In the genomic region with DNA sequence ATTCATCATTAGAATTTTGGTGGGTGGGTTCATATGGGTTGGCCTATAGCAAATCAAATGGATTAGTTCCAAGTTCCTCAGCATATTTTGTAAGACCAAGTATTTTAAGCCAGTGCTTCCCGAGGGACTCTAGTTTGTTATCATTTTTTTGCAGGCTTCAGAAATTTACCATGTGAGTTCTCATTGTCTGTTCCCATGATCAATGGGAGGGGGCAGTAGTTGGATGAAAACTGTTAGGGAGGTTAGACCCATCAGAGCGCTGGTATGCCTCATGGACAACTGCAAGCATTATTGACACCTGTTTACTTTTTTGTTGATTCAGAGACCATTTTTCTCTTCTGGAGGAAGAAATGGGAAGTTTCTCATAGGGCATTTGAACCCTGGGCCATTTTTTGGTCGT, we compare ENCODE assay signal across 26 mouse cellular contexts. TPM values are rescaled to one million over a fixed set of nuclear protein-coding genes. Genes with fewer than 3 reads are reported as not detected.
DNase-seq lines count a peak whose midpoint lies in the region; ATAC-seq and TF ChIP-seq lines count a peak whose summit lies in the region.
"Had no signal": no experiment of that assay in that cellular context is flagged by ENCODE, and none has a peak within 500 bp of the region (broad histone marks: within the 10 kb centered on the region; RNA-seq: fewer than 3 reads in every experiment).

No protein-coding gene starts in this region.

- no peaks in the 10 kb centered on the region for H3K79me2 ChIP-seq in MEL (ENCODE audit: control insufficient read depth, insufficient read depth, low read length, poor library complexity)

- TF ChIP-seq EP300 in MEL (IDR thresholded peaks at IDR 0.05; ENCODE audit: low read depth in 1 of 2, low read length in 2 of 2), result peak; percentile 21 to 34; a peak in 1 of 4 replicates

- no peak overlapping the region for H3K4me2 ChIP-seq in embryonic facial prominence, embryonic 14.5 days (ENCODE audit: low read depth, low read length)
- H3K4me2 ChIP-seq: embryonic facial prominence, embryonic 15.5 days; heart, embryonic 13.5 days; hindbrain, embryonic 14.5 days had no signal

- no peak overlapping the region for H3K9ac ChIP-seq in embryonic facial prominence, embryonic 14.5 days (ENCODE audit: low read depth, low read length)
- H3K9ac ChIP-seq in MEL (ENCODE audit: control insufficient read depth, low read depth, low read length, poor library complexity, severe bottlenecking), result no peak overlapping the region
- H3K9ac ChIP-seq: embryonic facial prominence, embryonic 15.5 days; heart, embryonic 13.5 days; hindbrain, embryonic 14.5 days had no signal

- peak; percentile 4 for DNase-seq in embryonic facial prominence, embryonic 14.5 days (ENCODE audit: low spot score)
- no peak for DNase-seq in embryonic facial prominence, embryonic 10.5 days (ENCODE audit: low spot score)
- no peak for DNase-seq in MEL (ENCODE audit: low read depth, low spot score)
- peak; percentile 14 for DNase-seq in c-Kit-positive CD71-positive TER-119-positive erythroid progenitor cells, embryonic 14.5 days (ENCODE audit: low spot score)
- no peak for DNase-seq in layer of hippocampus, adult 11-12 months (ENCODE audit: low spot score)
- no peak for DNase-seq in kidney, postnatal 10 days
- DNase-seq: adrenal gland, postnatal 10 days; adrenal gland, postnatal 36 days; cerebellum, adult 11-12 months; cerebellum, adult 8-10 months; cerebellum, postnatal 10 days; cerebellum, postnatal 36 days; embryo, embryonic 11 days; gastrocnemius, postnatal 10 days; gastrocnemius, postnatal 36 days; heart, adult 2 months; heart, postnatal 14 days; heart, postnatal 4 days had no signal

- TF ChIP-seq CTCF in MEL (IDR thresholded peaks at IDR 0.05 in 2 of 3, conservative IDR thresholded peaks at IDR 0.05 in 1 of 3; ENCODE audit: control insufficient read depth in 1 of 3, insufficient read depth in 1 of 3, low read depth in 2 of 3, low read length in 3 of 3, poor library complexity in 1 of 3, severe bottlenecking in 1 of 3), result no peak

- no peak for TF ChIP-seq POLR2A in MEL (IDR thresholded peaks at IDR 0.05; ENCODE audit: control insufficient read depth in 1 of 2, insufficient read depth in 1 of 2, low read depth in 1 of 2, low read length in 2 of 2, poor library complexity in 1 of 2)

- H3K27ac ChIP-seq in embryonic facial prominence, embryonic 14.5 days (replicated peaks; ENCODE audit: low read depth, low read length), result no peak overlapping the region
- no peak overlapping the region for H3K27ac ChIP-seq in embryonic facial prominence, embryonic 10.5 days (replicated peaks)
- no peak overlapping the region for H3K27ac ChIP-seq in MEL (ENCODE audit: control insufficient read depth, low read depth, low read length)
- H3K27ac ChIP-seq: embryonic facial prominence, embryonic 15.5 days; heart, adult 2 months; heart, embryonic 10.5 days; heart, embryonic 13.5 days; hindbrain, embryonic 14.5 days; hindbrain, postnatal 0 days had no signal

- no peak for TF ChIP-seq RAD21 in MEL (IDR thresholded peaks at IDR 0.05; ENCODE audit: low read depth, low read length)

- no peaks in the 10 kb centered on the region for H3K9me3 ChIP-seq in embryonic facial prominence, embryonic 14.5 days (ENCODE audit: control insufficient read depth, low read length)
- H3K9me3 ChIP-seq in embryonic facial prominence, embryonic 10.5 days, result no peaks in the 10 kb centered on the region
- no peaks in the 10 kb centered on the region for H3K9me3 ChIP-seq in MEL (replicated peaks; ENCODE audit: insufficient read depth, low read length)
- H3K9me3 ChIP-seq: embryonic facial prominence, embryonic 15.5 days; heart, embryonic 10.5 days; heart, embryonic 13.5 days had no signal

- 75% methylated on average over 3 of the region's 3 CpGs for WGBS in embryonic facial prominence, embryonic 14.5 days
- WGBS in embryonic facial prominence, embryonic 10.5 days, result 83% methylated on average over 3 of the region's 3 CpGs

- H3K27me3 ChIP-seq in embryonic facial prominence, embryonic 14.5 days (replicated peaks; ENCODE audit: control insufficient read depth, insufficient read depth, low read length), result no peaks in the 10 kb centered on the region
- H3K27me3 ChIP-seq in embryonic facial prominence, embryonic 10.5 days (replicated peaks; ENCODE audit: low read depth, poor library complexity, severe bottlenecking), result no peaks in the 10 kb centered on the region
- no peaks in the 10 kb centered on the region for H3K27me3 ChIP-seq in MEL (ENCODE audit: control insufficient read depth in 1 of 2, insufficient read depth in 2 of 2, low read length in 2 of 2)
- H3K27me3 ChIP-seq: embryonic facial prominence, embryonic 15.5 days; heart, embryonic 13.5 days had no signal

- H3K36me3 ChIP-seq in embryonic facial prominence, embryonic 14.5 days (ENCODE audit: control insufficient read depth, insufficient read depth, low read length), result peaks cover 40% of the 10 kb centered on the region
- H3K36me3 ChIP-seq in embryonic facial prominence, embryonic 10.5 days (replicated peaks), result peaks cover 46% of the 10 kb centered on the region
- H3K36me3 ChIP-seq in MEL (ENCODE audit: control insufficient read depth in 1 of 2, insufficient read depth in 2 of 2, low read length in 2 of 2), result peaks cover 0 to 48% of the 10 kb centered on the region in 2 experiments; a peak in 3 of 4 replicates

- no peak for ATAC-seq in embryonic facial prominence, embryonic 14.5 days (ENCODE audit: low read depth)
- 0 out of 2 replicates have a peak, but pooled peaks have one; percentile 34 for ATAC-seq in megakaryocyte-erythroid progenitor cell, adult 5-6 weeks (replicated peaks; ENCODE audit: low FRiP score, low TSS enrichment, poor library complexity, severe bottlenecking)
- ATAC-seq: forebrain, embryonic 14.5 days; hindbrain, postnatal 0 days; inflammation-experienced regulatory T-cells, adult 6 months had no signal

- no peaks in the 10 kb centered on the region for H3K4me1 ChIP-seq in embryonic facial prominence, embryonic 14.5 days (ENCODE audit: control insufficient read depth, insufficient read depth, low read length)
- H3K4me1 ChIP-seq in embryonic facial prominence, embryonic 10.5 days, result no peaks in the 10 kb centered on the region
- H3K4me1 ChIP-seq in MEL (ENCODE audit: control insufficient read depth in 1 of 2, insufficient read depth in 2 of 2, low read length in 2 of 2), result peaks cover 9 to 23% of the 10 kb centered on the region in 2 experiments
- H3K4me1 ChIP-seq: embryonic facial prominence, embryonic 15.5 days had no signal

- no peak overlapping the region for H3K4me3 ChIP-seq in embryonic facial prominence, embryonic 14.5 days (ENCODE audit: low read depth, low read length)
- no peak overlapping the region for H3K4me3 ChIP-seq in embryonic facial prominence, embryonic 10.5 days
- H3K4me3 ChIP-seq in MEL (ENCODE audit: control insufficient read depth in 1 of 2, insufficient read depth in 1 of 2, low read depth in 2 of 2, low read length in 2 of 2), result no peak overlapping the region
- H3K4me3 ChIP-seq: embryonic facial prominence, embryonic 15.5 days; heart, adult 2 months; heart, embryonic 10.5 days; heart, embryonic 13.5 days had no signal

TF ChIP-seq in MEL, 35 proteins besides CTCF, POLR2A, EP300 and RAD21:
- TF ChIP-seq SIN3A (IDR thresholded peaks at IDR 0.05; ENCODE audit: low read length) (no peak), GATA1 (IDR thresholded peaks at IDR 0.05; ENCODE audit: low read depth, low read length) (no peak), RCOR1 (IDR thresholded peaks at IDR 0.05; ENCODE audit: low read depth, low read length) (no peak), MEF2A (IDR thresholded peaks at IDR 0.05; ENCODE audit: extremely low read depth, insufficient replicate concordance, low read depth, low read length, poor library complexity, severe bottlenecking) (no peak), ZNF384 (IDR thresholded peaks at IDR 0.05; ENCODE audit: low read depth, low read length) (no peak), ZKSCAN1 (IDR thresholded peaks at IDR 0.05; ENCODE audit: low read depth, low read length) (no peak), USF2 (IDR thresholded peaks at IDR 0.05; ENCODE audit: borderline replicate concordance in 1 of 2, insufficient read depth in 1 of 2, low read depth in 1 of 2, low read length in 2 of 2) (no peak), TAL1 (IDR thresholded peaks at IDR 0.05; ENCODE audit: low read length) (peak; percentile 16; the same call in 1 of the 2 replicates)

RNA-seq across cellular contexts. Expression of a gene that starts 15.5 kb away (rescaled TPM):
- polyA plus RNA-seq in embryonic facial prominence, embryonic 14.5 days (2014; fragmentation: Nextera tagmentation; extraction: Ambion mirVana), result 1.3 and 1.6 TPM in 2 replicates
- polyA plus RNA-seq in embryonic facial prominence, embryonic 10.5 days (2016; fragmentation: Nextera tagmentation; extraction: Ambion mirVana), result 1.2 and 1.3 TPM in 2 replicates
- total RNA-seq in MEL (2012; rRNA removed), result 0.16 and 0.23 TPM in 2 replicates
- polyA plus RNA-seq in MEL (2012; ENCODE audit: insufficient read depth in 1 of 2, insufficient read length in 2 of 2, low read depth in 1 of 2, low replicate concordance in 2 of 2, missing spikeins in 1 of 2), result under 1 TPM in 1 of 2 experiments, not detected in 1; 0.01 TPM
- 2.0 and 3.3 TPM in 2 replicates for total RNA-seq in megakaryocyte-erythroid progenitor cell, adult 5-6 weeks (2014; fragmentation: Nextera tagmentation)
- 0.42 and 3.4 TPM in 2 replicates for total RNA-seq in megakaryocyte-erythroid progenitor cell, adult 5-6 weeks (2017)

Comparison
In these comparisons a context has a peak if more than half of its experiments do, and no peak if none do; other contexts are left out.
1. DNase-seq: peak in embryonic facial prominence, embryonic 14.5 days (single experiment) and c-Kit-positive CD71-positive TER-119-positive erythroid progenitor cells, embryonic 14.5 days (single experiment); none in embryonic facial prominence, embryonic 10.5 days (single experiment), MEL (single experiment), layer of hippocampus, adult 11-12 months (single experiment) and kidney, postnatal 10 days (single experiment).